8 mouse cellular contexts compared by ENCODE assay signal in the genomic region with DNA sequence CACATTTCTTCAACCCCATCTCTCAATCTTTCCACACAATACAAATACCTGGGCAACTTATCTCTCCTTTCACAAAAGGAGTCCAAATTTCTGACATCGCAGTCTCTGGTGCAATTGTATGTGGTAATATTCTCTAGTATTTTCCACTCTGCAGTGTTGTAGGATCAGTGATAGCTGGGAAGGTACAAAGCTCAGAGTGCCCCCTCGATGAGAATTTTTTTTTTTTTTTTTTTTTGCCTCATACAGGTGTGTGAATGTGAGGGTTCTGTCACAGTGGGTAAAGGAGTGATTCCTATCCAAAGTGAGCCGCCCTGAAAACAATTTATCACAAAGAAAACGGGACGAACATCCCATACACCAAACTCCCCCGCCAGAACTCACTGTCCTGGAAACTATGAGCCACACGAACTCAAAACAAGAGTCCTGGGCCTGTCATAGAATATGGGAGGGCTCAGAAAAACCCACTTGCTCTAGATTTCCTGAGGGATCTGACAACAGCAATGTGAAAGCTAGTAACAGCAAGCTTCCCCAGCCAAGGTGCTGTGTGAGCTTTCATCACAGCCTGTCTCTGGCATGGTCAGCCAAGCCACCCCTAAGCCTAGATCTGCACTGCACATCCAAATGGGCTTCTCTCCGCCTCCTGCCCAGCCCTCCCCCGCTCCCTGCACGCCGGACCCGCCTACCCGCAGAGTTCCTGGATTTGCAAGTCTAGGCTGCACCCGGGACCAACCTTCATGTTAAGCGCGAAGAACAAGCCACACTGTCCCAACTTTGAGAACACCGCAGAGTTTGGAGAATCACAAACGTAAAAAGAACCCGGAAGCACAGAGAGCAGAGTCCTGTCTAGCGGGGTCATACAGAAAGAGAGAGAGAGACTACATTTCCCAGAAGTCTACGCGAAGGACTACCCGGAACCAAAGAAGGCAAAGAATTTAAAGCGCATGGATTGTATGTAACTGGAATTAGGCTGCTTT. TPM values are rescaled to one million over a fixed set of nuclear protein-coding genes. Genes with fewer than 3 reads are reported as not detected.
A peak's percentile ranks its signal among the peaks of the same experiment; 100 is the strongest.
DNase-seq lines count a peak whose midpoint lies in the region; ATAC-seq lines count a peak whose summit lies in the region.

A gene (minus strand): TSS at position 896 of the 974 bp plus-strand sequence.

- peak within 1 kb of the TSS; percentile 62 for H3K4me2 ChIP-seq in hindbrain, embryonic 15.5 days

- peak within 1 kb of the TSS; percentile 76 for H3K4me3 ChIP-seq in hindbrain, embryonic 15.5 days

- H3K27ac ChIP-seq in hindbrain, embryonic 15.5 days (replicated peaks): peak within 1 kb of the TSS; percentile 75

- DNase-seq in ZHBTc4 (ENCODE audit: low read depth, low spot score): peak; percentile 96
- peak; percentile 29 to 48 for DNase-seq in cerebellum, postnatal 4 days (ENCODE audit: low spot score in 2 of 2)
- peak; percentile 54 to 63 for DNase-seq in frontal cortex, postnatal 36 days (ENCODE audit: low spot score in 2 of 2)
- peak; percentile 40 for DNase-seq in left cerebral cortex, adult 11 months (ENCODE audit: low spot score)
- DNase-seq in lung, postnatal 36 days: peak; percentile 76
- DNase-seq in retina, postnatal 1 day: peak; percentile 88
- peak; percentile 68 for DNase-seq in thymus, postnatal 4 days

- peak; percentile 96 for ATAC-seq in hindbrain, embryonic 15.5 days (ENCODE audit: low FRiP score, low read depth)

- peak within 1 kb of the TSS; percentile 47 for H3K9ac ChIP-seq in hindbrain, embryonic 15.5 days

- 6% methylated on average over 24 of the region's 24 CpGs for WGBS in hindbrain, embryonic 15.5 days

- no peaks in the 10 kb centered on the region for H3K27me3 ChIP-seq in hindbrain, embryonic 15.5 days

- no peaks in the 10 kb centered on the region for H3K9me3 ChIP-seq in hindbrain, embryonic 15.5 days

- peaks cover 8% of the 10 kb centered on the region for H3K4me1 ChIP-seq in hindbrain, embryonic 15.5 days (replicated peaks)

- H3K36me3 ChIP-seq in hindbrain, embryonic 15.5 days: peaks cover 10% of the 10 kb centered on the region

RNA-seq across cellular contexts. Expression of the gene that starts here (rescaled TPM):
- polyA plus RNA-seq in hindbrain, embryonic 15.5 days (2015; fragmentation: Nextera tagmentation; extraction: Ambion mirVana): 6.3 and 7.4 TPM in 2 replicates

Comparison
In these comparisons a context has a peak if more than half of its experiments do, and no peak if none do; other contexts are left out.
1. Peak in every context shown above with its lines: DNase-seq, ATAC-seq, H3K4me3 ChIP-seq and H3K27ac ChIP-seq.
2. DNase-seq: peak in every context shown above with its lines; median percentile 96 in ZHBTc4; 88 in retina, postnatal 1 day; 76 in lung, postnatal 36 days; 68 in thymus, postnatal 4 days; 58 in frontal cortex, postnatal 36 days; 40 in left cerebral cortex, adult 11 months; 38 in cerebellum, postnatal 4 days.